Mouse (Mus musculus) stomach, postnatal 0 days (tissue): ENCODE results near the gene Clip4. TPM values are rescaled to one million over a fixed set of nuclear protein-coding genes. Genes with fewer than 3 reads are reported as not detected.

Experiments
- ATAC-seq: fragments of 200-750 bp; cut with Nextera tagmentation; 2 replicates; pipeline ENCODE4 v1.8.0; 2017; ENCODE audit not compliant: low FRiP score, low TSS enrichment
- DNase-seq: peaks from one replicate; pipeline ENCODE4 v3.0.0-alpha.2; 2016; ENCODE audit warnings: low spot score
- H3K27ac ChIP-seq: fragments of 300-500 bp; sonication (generic); replicated peaks from 2 replicates; pipeline ENCODE4 v1.5.1; 2014; ENCODE audit warnings: mild to moderate bottlenecking, control low read depth
- H3K27me3 ChIP-seq: fragments of 300-500 bp; sonication (generic); 2 replicates; pipeline ENCODE4 v1.6.1; 2014; ENCODE audit warnings: low read length; ENCODE audit not compliant: control insufficient read depth, insufficient read depth
- H3K36me3 ChIP-seq: fragments of 300-500 bp; sonication (generic); 2 replicates; pipeline ENCODE4 v1.6.1; 2014; ENCODE audit warnings: low read length, mixed read lengths; ENCODE audit not compliant: control insufficient read depth, insufficient read depth
- H3K4me1 ChIP-seq: fragments of 300-500 bp; sonication (generic); replicated peaks from 2 replicates; pipeline ENCODE4 v1.6.1; 2014; ENCODE audit warnings: antibody characterized with exemption; ENCODE audit not compliant: control insufficient read depth, insufficient read depth
- H3K4me2 ChIP-seq: fragments of 300-500 bp; sonication (generic); replicated peaks from 2 replicates; pipeline ENCODE4 v1.6.1; 2014; ENCODE audit warnings: low read depth, mild to moderate bottlenecking, control low read depth, moderate library complexity
- H3K4me3 ChIP-seq: fragments of 300-500 bp; sonication (generic); 2 replicates; pipeline ENCODE4 v1.5.1; 2014; ENCODE audit warnings: low read depth, low read length, control low read depth
- H3K9ac ChIP-seq: fragments of 300-500 bp; sonication (generic); 2 replicates; pipeline ENCODE4 v1.6.1; 2014; ENCODE audit warnings: mild to moderate bottlenecking, low read length, control low read depth, mixed read lengths
- H3K9me3 ChIP-seq: fragments of 300-500 bp; sonication (generic); 2 replicates; pipeline ENCODE4 v1.6.1; 2016; ENCODE audit warnings: low read length; ENCODE audit not compliant: control insufficient read depth
- CTCF ChIP-seq: IDR thresholded peaks from 2 replicates; pipeline ENCODE4 v1.5.1; 2016; ENCODE audit warnings: antibody characterized with exemption, low read depth, mild to moderate bottlenecking, moderate library complexity
- EP300 ChIP-seq: optimal IDR thresholded peaks from 2 replicates; pipeline ENCODE3; 2016; ENCODE audit warnings: antibody characterized with exemption
- WGBS: fragments of 180-500 bp; shearing (Covaris S2); extraction: QIAGEN DNeasy Blood & Tissue Kit; methylation state at CpG from one replicate; pipeline ENCODE4 v1.1.7; 2014; 5-methylcytosine and 5-hydroxymethylcytosine counted together
- polyA plus RNA-seq: library from polyadenylated mRNA; unstranded; fragments of >200 nt; fragmentation: Nextera tagmentation; extraction: Ambion mirVana; gene quantifications from 2 replicates; pipeline ENCODE4 v1.2.1, GENCODE M21; 2015

The Clip4 gene
- polyA plus RNA-seq, 1 experiment from 2014 or later, result 12.5 TPM

DNA sequence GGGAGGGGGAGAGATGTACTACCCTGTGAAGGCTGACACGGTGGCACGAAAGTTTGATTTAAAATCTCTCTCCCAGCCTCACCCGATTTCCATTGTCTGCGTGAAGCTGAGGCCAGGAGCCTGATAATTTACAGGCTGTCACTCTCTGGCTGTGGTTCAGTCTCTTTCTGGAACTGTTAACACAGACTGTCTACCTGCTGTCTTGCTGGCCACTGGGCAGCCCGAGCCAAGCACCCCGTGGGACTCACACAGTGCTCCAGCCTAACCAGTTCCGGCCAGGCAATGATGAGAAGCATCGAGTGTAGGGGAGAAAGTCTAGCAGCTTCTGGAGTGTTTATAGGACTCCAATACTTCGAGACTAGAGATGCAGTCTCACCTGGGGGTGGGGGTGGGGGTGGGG, 22.2 kb upstream of the Clip4 start:
- no peaks in the 10 kb centered on the region for H3K4me1 ChIP-seq
- no peak overlapping the region for H3K9ac ChIP-seq
- H3K4me2 ChIP-seq, result no peak overlapping the region
- no peaks in the 10 kb centered on the region for H3K9me3 ChIP-seq
- WGBS, result 54% methylated on average over 9 of the region's 9 CpGs
- ATAC-seq (no peak), DNase-seq (no peak)
- no peak overlapping the region for H3K4me3 ChIP-seq
- H3K27ac ChIP-seq, result no peak overlapping the region
- TF ChIP-seq EP300 (no peak), CTCF (no peak)
- no peaks in the 10 kb centered on the region for H3K27me3 ChIP-seq
- no peaks in the 10 kb centered on the region for H3K36me3 ChIP-seq

DNA sequence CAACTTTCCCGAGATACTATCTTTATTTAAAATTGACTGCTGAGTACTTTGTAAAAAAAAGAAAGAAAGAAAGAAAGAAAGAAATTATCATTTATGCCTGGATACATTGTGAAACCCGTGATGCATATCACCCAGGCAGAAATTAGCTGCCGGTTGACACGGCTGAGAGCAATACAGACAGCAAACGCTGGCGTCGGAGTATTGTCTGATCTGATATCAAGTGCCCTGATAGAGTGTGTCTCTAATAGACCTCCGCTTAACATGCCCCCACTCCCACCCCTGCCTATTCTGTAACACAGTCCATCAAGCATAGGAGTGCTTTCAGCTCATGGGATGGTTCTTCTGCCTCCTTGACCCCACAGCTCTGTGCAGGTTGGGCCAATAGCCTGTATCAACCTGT, 20.7 kb upstream of the Clip4 start:
- Histone ChIP-seq H3K27me3 (no peaks in the 10 kb centered on the region), H3K36me3 (no peaks in the 10 kb centered on the region), H3K9me3 (no peaks in the 10 kb centered on the region), H3K27ac (no peak overlapping the region), H3K4me2 (no peak overlapping the region), H3K4me3 (no peak overlapping the region), H3K9ac (no peak overlapping the region), H3K4me1 (no peaks in the 10 kb centered on the region)
- TF ChIP-seq CTCF (no peak), EP300 (no peak)
- WGBS, result 59% methylated on average over 8 of the region's 8 CpGs
- no peak for ATAC-seq
- DNase-seq, result no peak

DNA sequence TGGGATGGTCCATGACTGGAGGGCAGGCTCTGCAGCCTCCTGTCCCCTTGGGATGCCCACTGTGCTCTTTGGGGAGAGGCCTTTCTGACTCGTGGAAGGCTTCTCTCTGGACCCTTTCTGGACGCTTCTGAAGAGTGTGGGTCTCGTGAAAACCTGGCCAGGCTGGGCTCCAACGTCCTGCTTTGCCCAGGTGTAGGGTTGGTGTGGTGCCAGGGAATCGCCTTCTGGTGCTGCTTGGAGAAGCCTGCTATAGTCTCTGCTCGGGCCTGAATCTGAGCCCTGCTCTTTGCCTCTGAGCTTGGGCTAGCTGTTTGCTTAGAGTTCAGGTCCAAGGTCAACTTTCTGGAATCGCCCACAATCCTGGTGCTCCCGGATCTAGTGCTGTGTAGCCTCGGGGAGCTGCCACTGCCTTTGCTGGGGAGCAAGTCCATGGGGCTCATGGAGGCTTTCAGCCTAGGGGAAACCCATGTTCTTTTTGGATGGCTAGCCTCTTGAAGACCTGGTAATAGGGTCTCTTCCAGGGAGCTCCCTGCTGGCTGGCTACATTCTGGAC, 18.6 kb upstream of the Clip4 start:
- no peaks in the 10 kb centered on the region for H3K9me3 ChIP-seq
- H3K4me2 ChIP-seq, result no peak overlapping the region
- H3K4me1 ChIP-seq, result no peaks in the 10 kb centered on the region
- H3K4me3 ChIP-seq, result no peak overlapping the region
- no peak overlapping the region for H3K27ac ChIP-seq
- no peaks in the 10 kb centered on the region for H3K36me3 ChIP-seq
- H3K27me3 ChIP-seq, result no peaks in the 10 kb centered on the region
- no peak for ATAC-seq
- TF ChIP-seq CTCF, result no peak
- no peak for TF ChIP-seq EP300
- 73% methylated on average over 9 of the region's 9 CpGs for WGBS
- no peak overlapping the region for H3K9ac ChIP-seq
- DNase-seq, result no peak

DNA sequence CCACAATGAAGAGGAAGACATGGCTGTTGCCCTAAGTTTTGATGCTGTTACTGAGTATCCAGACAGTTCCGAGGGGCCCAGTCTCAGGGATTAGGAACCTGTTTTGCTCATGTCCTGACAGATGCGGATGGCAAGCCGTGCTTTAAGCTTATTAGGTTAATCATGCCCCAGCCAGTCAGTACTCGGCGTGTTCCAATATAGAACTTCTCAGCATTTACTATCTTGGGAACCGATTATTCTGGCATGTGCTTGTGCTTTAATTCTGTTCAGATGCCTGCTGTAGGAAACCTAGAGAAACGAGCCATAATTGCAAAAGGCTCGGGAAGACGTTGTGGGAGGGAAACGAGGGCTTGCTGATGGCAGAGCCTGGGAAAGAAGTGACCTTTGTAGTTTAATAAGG, 15.4 kb upstream of the Clip4 start, which contains the start of gene Pcare:
Gene Pcare (minus strand): TSS at position 64 of the 400 bp plus-strand sequence.
- no peak for TF ChIP-seq EP300
- TF ChIP-seq CTCF, result no peak
- no peak within 1 kb of the TSS for H3K9ac ChIP-seq
- no peaks in the 10 kb centered on the region for H3K9me3 ChIP-seq
- no peak within 1 kb of the TSS for H3K4me2 ChIP-seq
- ATAC-seq (no peak), DNase-seq (no peak)
- no peaks in the 10 kb centered on the region for H3K36me3 ChIP-seq
- 66% methylated on average over 10 of the region's 10 CpGs for WGBS
- no peaks in the 10 kb centered on the region for H3K4me1 ChIP-seq
- no peak within 1 kb of the TSS for H3K4me3 ChIP-seq
- no peaks in the 10 kb centered on the region for H3K27me3 ChIP-seq
- no peak within 1 kb of the TSS for H3K27ac ChIP-seq

DNA sequence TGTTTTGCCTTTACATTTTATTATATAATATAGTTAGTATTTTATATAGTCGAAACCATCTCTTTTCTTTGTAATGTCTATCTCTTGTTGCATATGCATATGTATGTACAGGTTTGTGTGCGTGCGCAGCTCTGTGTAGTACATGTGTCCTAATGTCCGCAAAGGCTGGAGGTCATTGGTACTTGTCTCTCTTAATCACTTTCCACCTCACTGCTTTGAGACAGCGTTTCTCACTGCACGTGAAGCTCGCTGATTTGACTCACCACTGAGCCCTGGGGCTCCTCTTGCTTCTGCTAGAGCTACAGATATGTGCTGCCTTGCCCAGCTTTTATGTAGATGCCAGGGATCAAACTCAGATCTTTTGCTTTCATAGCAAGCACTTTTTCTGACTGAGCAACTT, 7.7 kb upstream of the Clip4 start:
- no peak for ATAC-seq
- H3K27me3 ChIP-seq, result no peaks in the 10 kb centered on the region
- no peak for TF ChIP-seq CTCF
- TF ChIP-seq EP300, result no peak
- 79% methylated on average over 7 of the region's 7 CpGs for WGBS
- DNase-seq, result no peak
- H3K27ac ChIP-seq, result no peak overlapping the region
- H3K9ac ChIP-seq, result no peak overlapping the region
- H3K36me3 ChIP-seq, result no peaks in the 10 kb centered on the region
- H3K4me3 ChIP-seq, result no peak overlapping the region
- H3K4me1 ChIP-seq, result no peaks in the 10 kb centered on the region
- no peak overlapping the region for H3K4me2 ChIP-seq
- no peaks in the 10 kb centered on the region for H3K9me3 ChIP-seq

DNA sequence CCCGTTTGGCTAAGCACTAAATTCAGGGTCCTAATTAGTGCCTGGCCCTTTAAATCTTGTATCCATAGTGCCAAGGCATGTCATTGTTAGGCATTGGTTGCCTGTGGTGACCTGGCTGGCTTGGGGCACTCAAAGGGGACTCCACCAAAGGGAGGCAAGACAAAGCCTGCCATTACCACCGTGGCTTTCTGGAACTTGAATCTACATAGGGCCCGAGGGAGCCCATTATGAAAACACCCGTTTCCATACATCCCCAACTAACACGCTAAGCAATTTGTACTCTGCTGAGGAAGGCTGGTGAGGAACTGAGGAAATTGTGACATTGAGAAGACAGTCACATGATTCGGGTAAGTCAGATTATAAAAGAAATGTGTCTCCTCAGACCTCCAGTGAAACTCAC, 1.3 kb downstream of the Clip4 start:
- no peak for DNase-seq
- TF ChIP-seq EP300, result no peak
- no peak for TF ChIP-seq CTCF
- no peak overlapping the region for H3K27ac ChIP-seq
- no peak for ATAC-seq
- 48% methylated on average over 6 of the region's 6 CpGs for WGBS
- no peaks in the 10 kb centered on the region for H3K36me3 ChIP-seq
- no peak overlapping the region for H3K4me3 ChIP-seq
- H3K9ac ChIP-seq, result no peak overlapping the region
- no peaks in the 10 kb centered on the region for H3K9me3 ChIP-seq
- no peaks in the 10 kb centered on the region for H3K27me3 ChIP-seq
- no peak overlapping the region for H3K4me2 ChIP-seq
- no peaks in the 10 kb centered on the region for H3K4me1 ChIP-seq
